Mouse (Mus musculus): ENCODE results near the gene Polg2. TPM values are rescaled to one million over a fixed set of nuclear protein-coding genes. Genes with fewer than 3 reads are reported as not detected.
"Not testable (repeated sequence)": the region's sequence is repeated elsewhere in the genome, so short reads cannot be mapped to it uniquely, and the experiment has no call there.

Polg2 gene
- polyA plus RNA-seq, 1 experiment from 2014 or later, result 1.2 TPM

- H3K36me3 ChIP-seq (ENCODE audit: inconsistent target), result peaks cover 57% of the 10 kb centered on the region
- 77% methylated on average over 9 of the region's 9 CpGs for WGBS (ENCODE audit: missing documents)
- peaks cover 74% of the 10 kb centered on the region for H3K79me2 ChIP-seq (ENCODE audit: inconsistent target)
- no peak overlapping the region for H3K27ac ChIP-seq
- no peak overlapping the region for H3K4me3 ChIP-seq (ENCODE audit: inconsistent target)
These were observed 3.8 kb upstream of the Polg2 start for GRCm38 (mm10) chr11:106782841-106783764.

DNA sequence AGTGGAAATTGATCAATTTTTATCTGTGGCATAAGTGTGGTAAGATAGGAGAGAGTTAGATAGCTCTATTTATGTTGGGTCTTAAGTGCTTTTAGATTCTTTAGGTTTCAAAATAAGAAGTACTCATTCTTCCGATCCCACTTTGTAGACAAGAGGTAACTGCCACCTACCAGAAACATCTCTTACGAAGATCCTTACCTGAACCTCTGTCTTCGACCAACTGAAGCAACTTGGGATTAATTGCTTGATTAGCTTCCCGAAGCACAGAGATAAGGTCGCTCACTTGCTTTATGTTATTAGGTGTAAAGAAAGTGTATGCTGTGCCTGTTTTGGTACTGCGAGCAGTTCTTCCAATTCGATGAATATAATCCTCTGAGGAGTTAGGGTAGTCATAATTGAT lies 2.9 kb upstream of the Polg2 start:
- WGBS (ENCODE audit: missing documents), result 100% methylated on average over 6 of the region's 7 CpGs
- Histone ChIP-seq H3K36me3 (ENCODE audit: inconsistent target) (peaks cover 57% of the 10 kb centered on the region), H3K79me2 (ENCODE audit: inconsistent target) (peaks cover 74% of the 10 kb centered on the region)
- not testable (repeated sequence) for H3K27ac ChIP-seq; H3K4me3 ChIP-seq (ENCODE audit: inconsistent target)

- H3K79me2 ChIP-seq (ENCODE audit: inconsistent target), result peaks cover 63% of the 10 kb centered on the region
- no peak overlapping the region for H3K27ac ChIP-seq
- no peak overlapping the region for H3K4me3 ChIP-seq (ENCODE audit: inconsistent target)
- peaks cover 52% of the 10 kb centered on the region for H3K36me3 ChIP-seq (ENCODE audit: inconsistent target)
- 87% methylated on average over 6 of the region's 6 CpGs for WGBS (ENCODE audit: missing documents)
These were observed 1.4 kb upstream of the Polg2 start for GRCm38 (mm10) chr11:106780590-106781220.

DNA sequence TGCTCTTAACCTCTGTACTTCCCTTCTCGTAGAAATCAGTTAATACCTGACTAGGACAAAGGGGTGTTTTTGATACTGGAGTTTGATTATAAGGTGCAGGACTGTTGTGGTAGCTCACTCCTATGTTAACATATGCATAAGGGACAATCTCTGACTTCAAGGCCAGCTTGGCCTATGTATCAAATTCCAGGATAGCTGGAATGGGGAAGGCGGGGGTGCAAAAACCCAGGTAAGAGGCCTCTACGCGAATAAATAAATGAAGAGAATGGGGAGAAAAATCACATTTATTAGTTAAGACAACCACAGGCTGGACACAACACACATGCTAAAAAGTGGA lies 720 bp upstream of the Polg2 start:
- no peak overlapping the region for H3K4me3 ChIP-seq (ENCODE audit: inconsistent target)
- H3K36me3 ChIP-seq (ENCODE audit: inconsistent target), result peaks cover 53% of the 10 kb centered on the region
- H3K79me2 ChIP-seq (ENCODE audit: inconsistent target), result peaks cover 57% of the 10 kb centered on the region
- peak overlapping the region; percentile 37 for H3K27ac ChIP-seq
- 80% methylated on average over 4 of the region's 4 CpGs for WGBS (ENCODE audit: missing documents)

DNA sequence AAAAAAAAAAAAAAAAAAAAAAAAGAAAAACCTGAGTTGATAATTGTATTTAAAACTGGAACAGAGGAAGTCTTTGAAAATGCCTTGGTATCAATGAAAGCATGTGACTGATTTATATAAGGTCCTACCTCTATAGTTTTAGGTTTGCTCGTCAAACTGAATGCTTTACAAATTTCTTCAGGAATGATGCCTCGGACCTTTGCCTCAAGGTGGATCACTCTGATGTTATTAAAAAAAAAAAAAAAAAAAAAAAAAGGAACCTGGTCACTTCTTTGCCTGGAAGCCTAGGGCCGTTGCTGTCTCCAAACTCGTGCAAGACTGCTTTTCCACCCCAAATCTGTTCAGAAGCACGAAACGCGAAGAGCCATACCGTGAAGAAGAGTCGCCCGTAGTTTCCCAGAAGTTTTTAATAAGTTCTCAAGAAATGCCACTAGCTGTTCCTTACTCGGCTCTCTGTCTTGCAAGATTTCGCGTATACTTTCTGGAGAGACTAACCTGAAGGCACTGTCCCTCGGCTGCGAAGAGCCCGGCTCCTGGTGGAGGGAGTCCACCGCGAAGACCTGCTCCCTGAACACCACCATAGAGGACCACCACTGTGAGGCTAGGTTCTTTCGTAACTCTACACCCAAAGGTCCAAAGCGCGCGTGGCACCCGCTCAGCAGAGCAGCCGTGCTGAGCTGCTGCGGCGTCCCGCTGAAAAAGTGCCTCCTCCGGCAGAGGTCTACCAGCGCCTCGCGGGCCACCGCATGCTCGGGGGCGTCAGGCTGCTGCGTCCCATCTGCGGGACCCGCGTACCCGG lies 549 bp downstream of the Polg2 start:
- peaks cover 53% of the 10 kb centered on the region for H3K36me3 ChIP-seq (ENCODE audit: inconsistent target)
- peaks cover 44% of the 10 kb centered on the region for H3K79me2 ChIP-seq (ENCODE audit: inconsistent target)
- WGBS (ENCODE audit: missing documents), result under 1% methylated on average over 37 of the region's 39 CpGs
- H3K27ac ChIP-seq, result peak overlapping the region; percentile 71
- H3K4me3 ChIP-seq (ENCODE audit: inconsistent target), result peak overlapping the region; percentile 64

GRCm38 (mm10) chr11:106778132-106778531 lies 1.2 kb downstream of the Polg2 start:
- Histone ChIP-seq H3K27ac (peak overlapping the region; percentile 71), H3K4me3 (ENCODE audit: inconsistent target) (peak overlapping the region; percentile 64), H3K79me2 (ENCODE audit: inconsistent target) (peaks cover 37% of the 10 kb centered on the region), H3K36me3 (ENCODE audit: inconsistent target) (peaks cover 53% of the 10 kb centered on the region)
- WGBS (ENCODE audit: missing documents), result 76% methylated on average over 5 of the region's 7 CpGs

GRCm38 (mm10) chr11:106777395-106777794 lies 1.9 kb downstream of the Polg2 start:
- H3K4me3 ChIP-seq (ENCODE audit: inconsistent target), result no peak overlapping the region; the same call in 1 of the 2 replicates
- H3K36me3 ChIP-seq (ENCODE audit: inconsistent target), result peaks cover 52% of the 10 kb centered on the region
- peaks cover 30% of the 10 kb centered on the region for H3K79me2 ChIP-seq (ENCODE audit: inconsistent target)
- no peak overlapping the region for H3K27ac ChIP-seq
- 73% methylated on average over 3 of the region's 3 CpGs for WGBS (ENCODE audit: missing documents)

DNA sequence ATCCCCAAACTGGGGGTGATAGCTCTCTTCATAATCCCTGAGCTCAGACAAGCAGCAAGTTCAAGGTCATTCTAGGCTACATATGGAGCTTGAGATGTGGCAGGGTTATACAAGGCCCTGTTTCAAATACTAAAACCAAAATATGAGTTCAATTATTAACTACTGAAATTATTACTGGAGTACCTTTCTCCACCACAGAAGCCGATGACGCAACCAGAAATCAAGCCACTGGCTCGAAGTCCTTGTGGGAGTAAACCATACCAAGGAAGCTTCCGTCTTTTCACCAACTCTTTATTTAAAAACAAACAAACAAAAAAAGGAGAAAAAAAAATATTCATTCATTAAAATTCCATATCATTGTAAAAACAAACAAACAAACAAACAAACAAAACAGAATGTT lies 2.4 kb downstream of the Polg2 start:
- Histone ChIP-seq H3K27ac (no peak overlapping the region), H3K36me3 (ENCODE audit: inconsistent target) (peaks cover 47% of the 10 kb centered on the region), H3K4me3 (ENCODE audit: inconsistent target) (no peak overlapping the region), H3K79me2 (ENCODE audit: inconsistent target) (peaks cover 26% of the 10 kb centered on the region)
- WGBS (ENCODE audit: missing documents), result 52% methylated on average over 4 of the region's 4 CpGs

DNA sequence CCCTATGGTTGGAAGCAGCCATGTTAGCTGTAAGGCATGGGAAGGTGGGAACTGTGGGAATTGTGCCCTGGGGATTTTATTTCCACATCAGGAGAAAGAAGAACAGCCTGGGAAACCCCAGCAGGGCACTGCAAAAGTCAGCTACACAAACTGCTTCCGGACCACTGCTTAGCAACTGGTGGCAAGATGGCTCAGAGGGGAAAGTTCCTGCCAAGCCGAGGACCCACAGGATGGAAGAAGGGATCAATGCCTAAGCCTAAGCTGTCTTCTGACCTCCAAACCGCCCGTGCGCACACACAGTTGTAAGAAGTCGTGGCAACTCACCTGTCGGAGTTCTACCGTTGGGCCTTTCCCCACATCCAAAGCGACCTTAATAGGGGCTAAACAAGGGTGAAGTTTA lies 6.3 kb downstream of the Polg2 start:
- Histone ChIP-seq H3K27ac (no peak overlapping the region), H3K4me3 (ENCODE audit: inconsistent target) (no peak overlapping the region), H3K36me3 (ENCODE audit: inconsistent target) (peaks cover 50% of the 10 kb centered on the region), H3K79me2 (ENCODE audit: inconsistent target) (peaks cover 13% of the 10 kb centered on the region)
- WGBS (ENCODE audit: missing documents), result 98% methylated on average over 9 of the region's 9 CpGs

DNA sequence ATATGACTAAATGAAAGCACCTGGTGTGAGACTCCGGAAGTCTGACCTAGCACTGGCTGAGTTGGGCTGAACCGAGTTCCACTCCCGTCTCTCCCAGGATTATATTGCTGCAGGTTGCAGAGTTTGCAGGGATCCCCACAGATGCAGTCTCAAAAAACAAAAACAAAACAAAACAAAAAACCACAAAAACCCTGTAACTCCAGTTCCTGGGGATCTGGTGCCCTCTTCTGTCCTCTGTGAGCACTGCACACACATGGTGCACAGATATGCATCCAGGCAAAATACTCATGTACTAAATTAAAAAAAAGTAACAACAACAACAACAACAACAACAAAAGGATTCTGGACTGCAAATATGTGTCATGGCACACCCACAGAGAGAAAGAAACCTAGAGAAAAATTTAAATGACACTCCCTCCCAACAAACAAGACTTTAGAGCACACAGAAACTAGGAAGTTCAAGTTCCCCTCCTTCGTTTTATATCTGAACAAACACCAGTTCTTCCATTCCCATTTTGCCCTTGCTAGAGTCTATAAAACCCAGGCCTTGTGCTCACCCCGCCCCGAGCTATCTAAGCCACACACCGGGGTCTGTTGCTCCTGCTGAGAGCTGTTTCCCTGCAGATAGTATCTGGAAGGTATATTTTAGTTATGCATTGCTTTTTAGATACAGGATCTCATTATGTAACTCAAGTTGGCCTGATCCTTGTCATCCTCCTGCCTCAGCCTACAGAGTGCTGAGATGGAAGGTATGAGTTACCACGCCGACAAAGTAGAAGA lies 9.0 kb downstream of the Polg2 start:
- Histone ChIP-seq H3K36me3 (ENCODE audit: inconsistent target) (peaks cover 66% of the 10 kb centered on the region), H3K27ac (no peak overlapping the region), H3K4me3 (ENCODE audit: inconsistent target) (no peak overlapping the region), H3K79me2 (ENCODE audit: inconsistent target) (no peaks in the 10 kb centered on the region; the same call in 1 of the 2 replicates)
- 85% methylated on average over 9 of the region's 9 CpGs for WGBS (ENCODE audit: missing documents)

GRCm38 (mm10) chr11:106767516-106767915 lies 11.8 kb downstream of the Polg2 start:
- Histone ChIP-seq H3K36me3 (ENCODE audit: inconsistent target) (peaks cover 50% of the 10 kb centered on the region), H3K4me3 (ENCODE audit: inconsistent target) (no peak overlapping the region), H3K27ac (no peak overlapping the region), H3K79me2 (ENCODE audit: inconsistent target) (no peaks in the 10 kb centered on the region; the same call in 1 of the 2 replicates)
- WGBS (ENCODE audit: missing documents), result 84% methylated on average over 3 of the region's 4 CpGs

DNA sequence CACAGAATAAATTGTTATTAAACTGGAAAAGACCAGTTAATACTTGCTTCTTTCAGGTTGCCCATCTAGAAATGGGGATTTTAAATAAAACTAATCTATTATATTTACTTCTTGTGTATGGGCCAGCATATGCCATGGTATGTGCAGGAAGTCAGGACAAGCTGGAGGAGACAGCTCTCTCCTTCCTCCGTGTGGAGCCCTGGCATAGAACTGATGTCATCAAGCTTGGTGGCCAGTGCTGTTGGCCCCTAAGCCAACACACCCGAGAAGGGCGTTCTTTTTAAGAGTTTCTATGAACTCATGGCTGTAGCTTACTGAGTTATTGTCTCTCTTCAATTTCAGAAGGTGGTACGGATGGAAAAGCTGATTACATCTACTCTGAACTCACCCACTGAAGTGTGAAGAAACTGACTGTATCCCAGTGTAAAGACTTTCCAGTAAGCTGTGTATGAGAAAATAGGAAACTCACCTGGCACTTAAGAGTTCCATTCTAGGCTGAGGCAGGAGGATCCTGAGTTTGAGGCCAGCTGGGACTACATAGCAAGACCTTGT lies 12.7 kb downstream of the Polg2 start:
- Histone ChIP-seq H3K4me3 (ENCODE audit: inconsistent target) (no peak overlapping the region), H3K27ac (no peak overlapping the region), H3K36me3 (ENCODE audit: inconsistent target) (peaks cover 50% of the 10 kb centered on the region), H3K79me2 (ENCODE audit: inconsistent target) (no peaks in the 10 kb centered on the region; the same call in 1 of the 2 replicates)
- WGBS (ENCODE audit: missing documents), result 91% methylated on average over 4 of the region's 4 CpGs

DNA sequence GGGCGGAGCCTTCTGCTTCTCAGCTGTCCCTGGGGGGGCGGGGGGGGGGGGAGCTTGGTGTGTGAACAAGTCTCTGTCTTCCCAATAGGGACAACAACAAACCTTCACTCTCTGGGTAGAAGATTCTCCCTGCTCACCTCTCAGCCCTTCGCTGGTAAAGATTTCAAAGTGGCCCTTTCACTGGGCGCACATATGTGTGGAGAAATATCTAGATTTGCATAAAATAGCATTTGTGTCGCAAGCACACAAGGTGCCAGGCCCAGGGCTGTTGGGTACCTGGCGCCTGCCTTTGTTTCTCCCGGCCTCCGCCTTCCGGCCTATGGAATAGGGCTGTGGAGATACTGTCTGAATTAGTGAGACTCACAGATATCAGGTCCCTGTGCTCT lies 16.5 kb downstream of the Polg2 start:
- Histone ChIP-seq H3K27ac (peak overlapping the region; percentile 73), H3K4me3 (ENCODE audit: inconsistent target) (no peak overlapping the region), H3K36me3 (ENCODE audit: inconsistent target) (peaks cover 37% of the 10 kb centered on the region), H3K79me2 (ENCODE audit: inconsistent target) (peaks cover 23% of the 10 kb centered on the region; the same call in 1 of the 2 replicates)
- WGBS (ENCODE audit: missing documents), result 47% methylated on average over 9 of the region's 9 CpGs
